Mouse (Mus musculus) layer of hippocampus, postnatal 14 days (tissue): ENCODE results near the gene Gm11992. TPM values are rescaled to one million over a fixed set of nuclear protein-coding genes. Genes with fewer than 3 reads are reported as not detected.
A peak's percentile ranks its signal among the peaks of the same experiment; 100 is the strongest.

ENCODE experiments used
- DNase-seq, 2 experiments: peaks; one replicate each; pipeline ENCODE4 v3.0.0; 2021 to 2022; ENCODE audit warnings: low spot score in 2 of 2, mixed read lengths in 1 of 2
- long read RNA-seq, 2 experiments: library from polyadenylated mRNA; stranded (forward); transcript quantifications; one replicate each; pipeline ENCODE4 v2.0.0; 2021
- total RNA-seq, 2 experiments: library from RNA; stranded (reverse); gene quantifications; 2 replicates each; pipeline ENCODE4 v1.2.3; 2021

The Gm11992 gene
- total RNA-seq, result 1 to 10 TPM; 1.4 to 2.0 TPM
- long read RNA-seq, experiment 1, partial matches to known transcripts, result 0 of 1 reads
- long read RNA-seq, experiment 1, other reads (novel, unspliced or antisense), result 0 of 1 reads
- long read RNA-seq, experiment 2, partial matches to known transcripts, result 0 of 2 reads
- long read RNA-seq, experiment 2, other reads (novel, unspliced or antisense), result 0 of 2 reads

DNA sequence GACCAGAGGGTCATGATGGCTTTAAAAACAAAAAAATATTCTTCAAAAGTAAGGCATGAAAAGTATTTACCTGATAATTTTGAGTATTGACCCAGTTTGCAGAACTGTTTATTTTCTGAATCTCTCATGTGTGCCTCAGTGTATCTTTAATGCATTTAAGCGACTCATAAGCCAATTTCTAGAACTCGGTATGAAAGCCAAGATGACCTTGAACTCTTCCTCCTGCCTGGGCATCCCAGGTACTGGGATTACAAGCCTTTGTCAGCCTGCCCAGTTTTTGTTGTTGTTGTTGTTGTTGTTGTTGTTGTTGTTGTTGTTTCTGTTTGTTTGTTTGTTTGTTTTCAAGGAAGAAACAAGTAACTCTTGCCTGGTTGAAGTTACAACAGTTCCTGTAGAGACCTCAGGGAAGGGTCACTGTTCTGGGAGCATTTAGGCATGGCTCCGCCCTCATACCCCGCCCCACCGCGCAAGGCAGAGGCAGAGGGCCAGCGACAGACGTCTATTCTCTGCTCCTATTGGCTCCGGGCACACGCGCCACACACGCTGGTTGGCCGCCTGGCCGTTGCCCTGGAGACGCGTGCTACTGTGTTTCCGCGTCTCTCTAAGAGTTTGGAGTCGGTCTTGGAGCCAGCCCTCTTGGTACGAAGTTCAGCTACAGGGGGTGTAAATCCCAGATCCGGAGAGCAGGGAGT, at the start of gene Gm11992:
TSS of gene Gm11992 (plus strand) at position 584 of the 692 bp plus-strand sequence.
- DNase-seq, result peak; percentile 81 to 89

DNA sequence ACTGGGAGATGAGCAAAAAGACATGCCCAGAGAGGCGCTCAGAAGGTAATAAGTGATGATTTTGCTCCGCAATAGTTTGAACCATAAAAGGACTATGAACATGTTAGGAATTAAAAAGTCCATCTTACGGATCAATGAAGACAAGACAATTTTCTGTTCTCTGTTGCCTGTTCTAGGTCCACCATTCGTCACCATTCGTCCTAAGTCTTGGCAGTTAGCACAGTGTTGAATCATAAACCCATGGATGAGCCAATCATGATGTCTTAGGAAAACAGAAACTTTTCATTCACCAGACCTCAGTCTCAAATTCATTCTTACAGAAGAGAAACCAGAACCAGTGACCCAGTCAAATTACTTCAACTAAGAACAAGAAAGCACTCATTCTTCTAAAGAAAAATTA, 39.6 kb upstream of the Gm11992 start:
- DNase-seq, result no peak

DNA sequence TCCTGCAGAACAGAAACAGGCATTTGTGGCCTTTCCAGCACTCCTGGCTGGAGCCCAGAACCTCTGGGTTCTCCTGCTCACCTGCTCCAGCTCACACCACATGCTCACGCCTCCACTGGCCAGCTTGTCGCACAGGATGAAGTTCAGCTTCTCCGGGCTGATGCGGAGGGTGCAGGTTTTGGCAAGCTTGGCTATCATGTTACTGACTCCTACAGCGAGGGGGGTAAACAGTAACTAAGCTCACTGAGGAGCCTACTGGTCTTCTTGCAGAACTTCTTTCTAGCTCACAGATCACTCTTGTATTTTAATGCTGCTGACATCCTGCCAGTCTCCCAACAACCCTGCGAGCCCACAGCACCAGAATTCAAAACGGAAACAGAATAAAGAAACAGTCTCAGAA, 38.0 kb upstream of the Gm11992 start:
- no peak for DNase-seq

DNA sequence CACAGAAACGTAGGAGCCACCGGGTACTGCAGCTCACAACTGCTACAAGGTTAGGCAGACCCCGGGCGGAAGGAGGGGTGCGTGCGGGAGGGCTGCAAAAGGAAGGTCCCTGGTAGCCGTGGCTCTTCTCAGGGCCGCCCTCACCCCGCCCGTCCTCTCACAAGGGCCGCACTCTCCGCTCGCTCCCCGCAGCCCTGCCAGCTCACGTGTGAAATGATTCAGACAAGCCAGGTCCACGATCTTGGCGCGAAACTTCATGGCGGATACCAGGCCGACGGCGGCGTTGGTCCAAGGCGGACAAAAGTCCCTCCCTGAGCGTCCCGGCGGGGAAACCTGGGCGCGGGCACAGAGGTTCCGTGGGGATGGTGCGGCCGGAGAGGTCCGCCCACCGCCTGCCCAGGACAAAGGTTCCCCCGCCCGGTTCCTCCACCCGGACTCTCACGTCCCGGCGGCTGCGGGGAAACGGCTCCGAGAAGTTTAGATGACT, 37.5 kb upstream of the Gm11992 start, which contains the start of gene Hus1:
TSS of gene Hus1 (minus strand) at position 339 of the 487 bp plus-strand sequence.
- DNase-seq, result peak; percentile 78

DNA sequence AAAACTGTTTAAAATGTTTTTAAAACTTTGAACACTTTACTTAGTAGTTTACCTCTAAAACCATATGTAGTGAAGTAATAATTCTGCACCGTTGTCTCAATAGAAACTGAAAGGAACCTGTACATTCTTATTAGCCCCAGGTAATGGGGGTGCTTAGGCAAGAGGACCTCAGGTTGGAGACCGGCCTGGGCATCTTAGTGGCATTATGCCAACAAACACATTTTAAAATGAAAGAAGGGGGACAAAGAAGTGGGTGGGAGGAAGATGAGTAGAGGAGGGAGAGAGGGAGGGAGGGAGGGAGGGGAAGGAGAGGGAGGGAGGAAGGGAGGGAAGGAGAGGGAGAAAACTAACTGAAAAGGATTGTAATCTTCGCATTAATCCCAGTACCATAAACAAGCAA, 37.0 kb upstream of the Gm11992 start:
- no peak for DNase-seq

DNA sequence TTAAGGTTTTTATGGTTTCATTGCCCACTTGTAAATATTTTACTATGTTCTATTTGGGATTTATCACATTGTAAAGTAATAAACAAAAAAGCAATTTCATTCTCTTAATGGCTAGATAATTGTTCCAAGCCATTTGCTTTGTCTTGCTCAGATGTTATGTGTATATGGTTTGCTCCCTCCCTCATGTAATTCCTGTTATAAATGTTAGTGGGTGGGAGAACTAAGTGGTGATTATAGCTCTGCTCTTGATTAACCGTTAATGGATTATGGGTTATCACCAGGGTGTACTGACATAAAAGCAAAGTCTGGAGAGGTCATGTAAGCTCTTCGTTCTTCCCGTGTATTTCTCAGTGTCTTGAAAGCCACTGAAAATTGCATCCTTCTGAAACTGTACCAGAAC, 33.7 kb upstream of the Gm11992 start:
- no peak for DNase-seq

DNA sequence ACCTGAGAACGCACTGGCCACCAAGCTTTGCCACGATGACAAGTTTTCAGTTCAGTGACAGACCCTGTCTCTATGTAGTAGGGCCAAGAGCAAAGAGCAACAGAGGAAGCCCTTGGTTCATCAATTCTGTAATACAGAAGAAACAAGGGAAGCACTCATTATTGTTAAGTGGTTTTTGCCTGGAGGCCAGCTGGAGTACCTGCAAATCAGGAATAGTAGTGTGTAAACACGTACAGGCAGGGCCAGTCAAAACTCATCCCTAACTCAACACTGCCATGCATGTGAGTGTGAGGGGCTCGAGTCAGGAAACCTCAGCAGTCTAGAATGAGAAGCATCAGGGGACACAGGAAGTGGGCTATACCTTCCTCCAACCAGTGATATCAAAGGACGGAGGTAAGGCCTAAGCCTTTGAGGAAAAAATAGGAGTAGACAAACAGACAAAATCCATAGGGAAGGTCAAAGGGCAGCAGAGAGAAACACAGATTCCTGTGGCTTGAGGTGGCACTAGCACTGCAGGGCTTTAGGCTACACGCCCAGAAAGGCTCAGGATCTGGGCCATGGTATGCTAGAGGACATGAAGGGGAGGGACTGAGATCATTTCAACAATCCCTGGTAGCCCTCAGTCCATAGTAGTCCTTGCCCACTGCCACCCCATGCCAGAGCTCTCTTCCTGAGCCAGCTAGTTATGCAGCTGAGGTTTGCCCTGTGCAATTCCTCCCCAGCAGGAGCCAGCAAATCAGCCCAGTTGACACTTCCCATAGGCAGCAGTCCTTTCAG, 29.7 kb upstream of the Gm11992 start:
- DNase-seq, result no peak

DNA sequence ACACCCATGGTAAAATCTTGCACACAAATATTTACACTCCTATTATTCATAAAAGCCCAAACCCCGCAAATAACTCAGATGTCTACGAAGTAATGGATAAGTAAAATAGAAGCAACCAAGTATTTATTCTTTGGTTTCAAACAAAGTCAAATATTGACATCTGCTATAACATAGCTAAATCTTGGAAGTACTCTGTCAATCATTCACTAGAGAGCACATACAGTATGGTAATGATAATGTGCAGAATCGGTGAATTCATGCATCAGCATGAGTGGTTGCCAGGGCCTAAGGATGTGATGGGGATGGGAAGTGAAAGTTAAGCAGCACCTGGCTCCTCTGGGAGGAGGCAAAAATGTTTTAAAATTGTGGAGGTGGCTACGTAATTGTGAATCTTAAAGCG, 28.2 kb upstream of the Gm11992 start:
- DNase-seq, result no peak

DNA sequence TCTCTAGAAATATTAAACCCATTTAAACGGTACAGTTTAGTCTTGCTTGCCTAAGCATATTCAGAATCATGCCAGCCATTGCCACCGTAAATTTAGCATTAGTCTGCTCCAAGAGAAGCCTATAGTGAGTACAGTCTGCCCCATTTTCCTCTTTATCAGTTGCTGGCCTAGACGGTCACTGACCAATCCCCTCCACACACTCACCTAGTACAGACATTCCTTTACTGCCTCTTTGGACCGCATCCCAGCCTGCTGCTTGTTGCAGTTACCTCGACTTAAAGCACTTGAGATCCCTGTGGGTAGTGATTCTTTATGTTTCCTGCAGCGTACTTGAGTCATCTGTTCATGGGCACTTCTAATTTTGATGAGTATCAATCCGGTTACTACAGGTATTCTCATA, 23.6 kb upstream of the Gm11992 start:
- DNase-seq, result no peak

DNA sequence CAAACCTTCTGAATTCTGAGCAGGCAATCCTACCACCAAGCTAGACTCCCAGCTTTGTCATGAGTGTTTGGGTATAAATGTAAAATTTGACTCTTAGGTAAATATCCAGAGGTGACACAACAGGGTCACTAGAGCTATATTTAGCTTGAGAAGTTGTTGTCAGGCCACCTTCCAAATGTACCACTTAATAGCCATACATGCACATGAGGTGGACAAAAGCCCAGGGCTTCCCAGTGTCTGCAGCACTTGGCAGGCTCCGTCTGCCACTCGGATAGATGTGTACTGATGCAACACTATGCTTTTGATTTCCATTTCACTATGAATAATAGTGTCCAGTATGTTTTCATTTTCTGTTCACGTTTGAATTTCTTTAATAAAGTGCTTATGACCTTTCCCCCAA, 23.2 kb upstream of the Gm11992 start:
- no peak for DNase-seq

DNA sequence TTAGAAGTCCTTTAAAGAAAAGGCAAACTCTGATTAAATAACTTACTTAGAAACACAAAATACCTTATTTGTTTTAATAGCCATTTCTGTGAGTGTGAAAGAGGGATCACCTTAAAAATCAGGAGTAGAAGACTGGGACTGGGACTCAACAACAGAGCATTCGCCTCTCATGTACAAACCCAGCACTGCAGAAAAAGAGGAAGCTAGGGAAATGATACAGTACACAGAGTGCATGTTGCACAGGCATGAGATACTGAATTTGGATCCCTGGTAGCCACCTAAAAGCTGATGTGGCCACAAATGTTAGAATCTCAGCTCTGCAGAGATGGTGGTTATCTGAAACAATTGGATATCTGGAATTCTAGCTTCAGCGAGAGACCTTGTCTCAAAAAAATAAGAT, 16.9 kb upstream of the Gm11992 start:
- DNase-seq, result no peak

DNA sequence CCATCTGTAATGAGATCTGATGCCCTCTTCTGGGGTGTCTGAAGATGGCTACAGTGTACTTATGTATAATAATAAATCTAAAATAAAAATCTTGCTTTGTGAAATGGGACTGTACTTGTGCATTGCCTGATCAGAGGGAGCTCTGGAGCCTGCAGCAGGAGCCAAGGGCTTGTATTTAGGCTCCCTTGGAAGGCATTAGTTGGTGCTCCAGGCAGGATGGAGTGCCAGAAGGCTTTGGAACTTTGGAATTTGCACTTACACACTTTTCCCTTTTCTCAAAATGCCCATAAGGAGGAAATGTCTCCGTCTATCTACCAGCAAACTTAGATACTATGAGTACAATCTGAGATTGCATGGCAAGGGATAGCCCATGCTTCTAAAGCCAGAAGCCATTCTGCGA, 1.8 kb upstream of the Gm11992 start:
- DNase-seq, result no peak

DNA sequence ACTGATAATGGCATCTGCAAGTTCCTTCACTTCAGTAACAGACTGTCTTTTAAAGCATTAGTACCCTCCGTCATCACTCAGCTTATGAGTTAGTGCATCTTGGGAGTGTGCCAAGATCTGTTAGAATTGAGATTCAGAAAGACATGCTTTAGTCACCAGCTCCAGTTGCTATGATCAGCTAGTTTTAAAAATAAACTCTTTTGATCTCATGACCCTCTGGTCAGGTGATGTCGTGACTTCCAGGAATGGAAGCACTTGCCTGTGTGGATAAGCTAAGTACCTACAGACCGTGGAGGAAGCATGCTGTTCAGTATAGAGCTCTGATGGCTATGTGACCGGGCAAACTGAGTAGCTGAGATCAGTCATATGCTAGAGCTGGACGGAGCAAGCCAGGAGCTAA, 1.4 kb upstream of the Gm11992 start:
- DNase-seq, result peak in 1 of 2 experiments; percentile 49

DNA sequence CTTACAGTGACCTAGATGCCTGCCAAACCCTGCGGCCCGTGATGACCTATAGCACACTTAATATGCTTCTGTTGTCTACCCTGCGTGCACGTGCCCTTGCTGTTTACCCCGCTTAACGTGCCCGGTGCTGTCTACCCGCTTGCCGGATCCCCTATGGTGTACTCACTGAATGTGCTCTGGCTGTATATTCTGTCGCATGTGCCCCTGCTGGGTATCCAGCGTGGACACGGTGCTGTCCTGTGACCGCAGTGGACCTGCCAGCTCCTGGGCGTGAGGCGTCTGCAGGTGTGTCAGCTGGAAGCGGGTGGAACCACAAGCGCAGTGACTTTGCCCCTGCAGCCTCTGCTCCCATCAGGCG, 288 bp downstream of the Gm11992 start, which contains the start of gene Sun3:
TSS of gene Sun3 (minus strand) at position 289 of the 358 bp plus-strand sequence.
- no peak for DNase-seq

DNA sequence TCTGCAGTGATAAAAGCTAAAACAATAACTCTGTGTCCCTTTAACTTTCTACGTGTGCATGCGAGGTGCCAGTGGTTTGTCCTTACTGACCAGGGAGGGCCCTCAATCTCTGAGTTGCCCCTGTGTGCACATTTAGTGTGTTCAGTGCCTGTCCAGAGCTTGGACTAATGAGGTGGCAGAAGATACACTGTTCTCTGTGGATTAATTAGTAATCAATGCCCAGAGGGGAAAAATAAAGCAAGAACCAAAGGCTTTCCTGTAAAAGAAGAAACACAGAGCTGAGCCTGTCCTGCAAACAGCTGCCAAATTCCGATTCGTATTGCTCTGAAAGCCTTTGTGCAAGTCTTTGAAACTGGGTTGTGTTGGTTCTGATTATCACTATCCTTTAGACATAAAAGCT, 1.8 kb downstream of the Gm11992 start:
- DNase-seq, result no peak

DNA sequence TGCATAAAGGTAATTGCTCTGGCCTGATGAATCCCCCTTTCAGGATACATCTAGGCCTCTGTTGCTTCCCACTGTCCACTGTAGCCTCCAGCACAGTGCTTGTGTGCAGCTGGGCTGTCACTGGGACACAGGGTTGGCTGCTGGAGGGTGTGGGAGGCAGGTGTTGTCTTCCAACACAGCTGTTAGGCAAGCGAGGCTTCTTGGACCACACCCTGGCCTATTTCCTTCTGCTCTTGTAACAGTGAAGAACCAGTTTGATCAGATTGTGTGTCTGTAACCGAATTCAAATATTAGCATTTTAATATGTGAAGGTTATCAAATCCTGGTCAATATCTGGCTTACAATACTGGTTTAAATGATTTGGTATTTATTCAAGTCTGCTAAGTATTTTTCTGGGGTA, 3.5 kb downstream of the Gm11992 start:
- DNase-seq, result no peak

DNA sequence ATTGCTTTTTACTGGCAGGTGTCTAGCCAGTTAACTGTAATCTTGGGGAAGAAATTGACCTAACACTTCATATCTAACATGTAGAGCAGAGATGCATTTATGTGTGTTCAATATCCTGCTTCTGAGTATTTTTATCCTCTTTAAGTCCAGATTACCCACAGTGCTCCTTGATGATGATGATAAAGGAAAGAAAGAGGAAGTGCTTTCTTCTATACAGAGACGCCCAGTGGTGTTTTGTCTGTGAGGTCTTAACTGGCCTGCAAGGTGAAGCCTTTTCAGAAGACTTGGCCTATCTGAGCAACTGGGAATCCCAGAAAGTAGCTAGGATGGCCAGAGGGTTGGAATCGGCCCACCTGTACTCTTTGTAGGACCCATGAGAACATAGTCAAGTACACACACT, 8.5 kb downstream of the Gm11992 start:
- no peak for DNase-seq

DNA sequence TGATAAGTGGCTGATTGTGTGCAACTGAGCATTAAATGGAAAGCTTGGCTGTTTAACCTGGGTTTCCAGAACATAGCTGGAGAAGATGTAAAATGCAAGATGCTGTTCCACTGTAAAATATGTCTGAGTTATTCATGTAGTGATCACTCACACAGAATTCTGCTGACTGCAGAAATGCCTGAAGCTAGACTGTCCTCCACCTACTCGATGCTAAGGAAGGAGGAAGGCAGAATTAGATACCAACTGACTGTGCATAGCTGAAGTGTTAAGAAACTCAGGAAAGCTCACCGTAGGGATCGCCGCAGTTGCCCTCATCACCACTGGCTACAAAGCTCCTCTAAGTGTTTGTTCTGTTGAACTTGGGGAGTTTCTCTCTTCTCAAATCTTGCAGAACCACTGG, 9.3 kb downstream of the Gm11992 start:
- DNase-seq, result no peak

DNA sequence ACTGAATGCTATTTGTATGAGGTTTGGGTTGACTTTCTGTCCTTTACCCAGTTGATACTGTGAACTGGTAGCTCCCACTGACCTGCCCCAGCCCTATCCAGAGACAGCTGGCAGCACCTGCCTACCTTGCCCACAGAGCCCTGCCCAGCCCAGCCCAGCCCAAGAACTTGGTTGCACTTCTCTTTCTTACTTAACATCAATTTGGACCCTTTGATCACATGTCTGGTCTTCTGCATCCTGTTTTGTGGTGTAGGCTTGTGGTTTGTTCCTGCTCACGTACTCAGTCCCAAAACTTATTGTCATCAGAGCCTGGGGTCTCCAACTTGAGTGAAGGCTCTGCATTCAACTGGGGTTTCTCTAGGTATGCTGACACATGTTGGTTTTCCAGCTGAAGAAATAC, 11.6 kb downstream of the Gm11992 start:
- DNase-seq, result no peak

DNA sequence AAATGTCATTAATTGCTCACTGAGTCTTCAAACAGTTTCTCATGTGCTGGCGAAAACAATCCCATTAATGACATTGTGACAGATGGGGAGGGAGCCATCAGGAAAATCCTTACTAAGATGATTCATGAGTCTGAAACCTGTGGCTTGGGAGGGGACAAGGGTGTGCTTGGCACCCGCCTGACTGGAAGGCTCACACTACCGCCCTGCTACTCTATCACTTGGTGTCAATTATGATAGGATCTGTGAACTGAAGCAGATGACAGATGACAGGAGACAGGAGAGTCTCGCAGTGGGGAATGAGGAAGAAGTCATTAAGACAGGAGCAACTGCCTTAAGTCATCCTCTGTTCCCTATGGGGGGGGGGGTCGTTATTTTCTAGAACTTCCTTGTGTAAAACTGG, 12.1 kb downstream of the Gm11992 start:
- no peak for DNase-seq

DNA sequence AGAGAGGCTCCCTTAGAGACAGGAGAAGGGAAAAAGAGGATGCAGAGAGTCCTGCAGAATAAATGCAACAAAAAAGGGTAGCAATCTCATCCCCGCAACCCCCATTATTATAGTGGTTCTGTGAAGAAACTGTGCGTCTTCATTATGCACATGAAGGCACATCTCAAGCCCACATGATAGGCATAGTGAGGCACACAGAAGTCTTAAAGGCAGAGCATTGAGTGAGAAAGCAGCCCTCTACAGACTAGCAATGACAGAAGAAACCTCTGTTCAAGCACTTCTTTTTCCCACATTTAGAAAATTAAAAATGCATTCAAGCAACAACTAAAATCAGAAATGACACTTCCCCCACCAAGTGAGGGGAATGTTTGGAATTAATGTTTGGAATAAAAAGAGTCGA, 28.1 kb downstream of the Gm11992 start:
- no peak for DNase-seq

DNA sequence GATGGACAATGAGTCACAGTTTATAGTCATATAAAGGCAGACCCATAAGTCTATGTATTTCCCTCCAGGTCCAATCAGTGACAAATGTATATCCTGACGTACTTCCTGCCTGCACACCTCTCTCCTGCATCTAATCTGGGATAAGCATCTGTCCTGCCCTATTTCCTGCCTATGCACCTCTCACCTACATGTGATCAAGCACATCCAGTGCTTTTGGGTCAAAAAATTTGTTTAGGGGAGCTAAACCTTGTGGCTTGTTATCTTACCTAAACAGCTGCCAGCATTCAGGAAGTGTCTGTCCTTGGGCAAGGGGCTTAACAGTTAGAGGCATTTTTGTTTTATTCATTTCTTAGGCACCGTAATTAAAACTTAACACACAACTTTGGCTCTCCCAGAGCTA, 64.8 kb downstream of the Gm11992 start:
- no peak for DNase-seq
